In genomic region chr7:118972306-118972705, GRCm38 (mm10) we compare ENCODE assay signal across 14 mouse cellular contexts. TPM values are rescaled to one million over a fixed set of nuclear protein-coding genes. Genes with fewer than 3 reads are reported as not detected.
A peak's percentile ranks its signal among the peaks of the same experiment; 100 is the strongest.
DNase-seq lines count a peak whose midpoint lies in the region; ATAC-seq and TF ChIP-seq lines count a peak whose summit lies in the region.
"Had no signal": no experiment of that assay in that cellular context is flagged by ENCODE, and none has a peak within 500 bp of the region (broad histone marks: within the 10 kb centered on the region; RNA-seq: fewer than 3 reads in every experiment).

No protein-coding gene starts in this region.

- peak overlapping the region; percentile 56 for H3K27ac ChIP-seq in hindbrain, embryonic 10.5 days
- H3K27ac ChIP-seq in hindbrain, embryonic 16.5 days (ENCODE audit: low read depth, low read length): no peak overlapping the region
- H3K27ac ChIP-seq in hindbrain, embryonic 15.5 days (replicated peaks): no peak overlapping the region
- H3K27ac ChIP-seq in olfactory bulb, adult 2 months (ENCODE audit: insufficient read depth, low read depth, low read length): peak overlapping the region; percentile 50; the same call in 1 of the 2 replicates
- H3K27ac ChIP-seq: embryonic facial prominence, embryonic 12.5 days; liver, embryonic 12.5 days had no signal

- peaks cover 57% of the 10 kb centered on the region for H3K4me1 ChIP-seq in hindbrain, embryonic 10.5 days (replicated peaks)
- H3K4me1 ChIP-seq in hindbrain, embryonic 16.5 days (ENCODE audit: control insufficient read depth, insufficient read depth, low read depth, low read length): peaks cover 14% of the 10 kb centered on the region
- peaks cover 44% of the 10 kb centered on the region for H3K4me1 ChIP-seq in hindbrain, embryonic 15.5 days (replicated peaks)
- H3K4me1 ChIP-seq in olfactory bulb, adult 2 months (ENCODE audit: control insufficient read depth, insufficient read depth, low read length): peaks cover 42% of the 10 kb centered on the region
- H3K4me1 ChIP-seq: embryonic facial prominence, embryonic 12.5 days; liver, embryonic 12.5 days had no signal

- no peak for ATAC-seq in hindbrain, embryonic 16.5 days
- ATAC-seq in hindbrain, embryonic 15.5 days (ENCODE audit: low FRiP score, low read depth): peak; percentile 27; the same call in 1 of the 2 replicates
- ATAC-seq: inflammation-experienced regulatory T-cells, adult 6 months; liver, embryonic 12.5 days had no signal

- H3K27me3 ChIP-seq in hindbrain, embryonic 10.5 days (ENCODE audit: insufficient read depth, poor library complexity, severe bottlenecking): no peaks in the 10 kb centered on the region
- no peaks in the 10 kb centered on the region for H3K27me3 ChIP-seq in hindbrain, embryonic 16.5 days (replicated peaks; ENCODE audit: control insufficient read depth, insufficient read depth, low read length)
- no peaks in the 10 kb centered on the region for H3K27me3 ChIP-seq in hindbrain, embryonic 15.5 days
- H3K27me3 ChIP-seq: embryonic facial prominence, embryonic 12.5 days; liver, embryonic 12.5 days had no signal

- no peak overlapping the region for H3K9ac ChIP-seq in hindbrain, embryonic 16.5 days (ENCODE audit: low read depth, low read length)
- H3K9ac ChIP-seq in hindbrain, embryonic 15.5 days: no peak overlapping the region
- H3K9ac ChIP-seq: embryonic facial prominence, embryonic 12.5 days; liver, embryonic 12.5 days had no signal

- 56% methylated on average over 5 of the region's 5 CpGs for WGBS in hindbrain, embryonic 10.5 days
- WGBS in hindbrain, embryonic 16.5 days: 20% methylated on average over 5 of the region's 5 CpGs
- 22% methylated on average over 5 of the region's 5 CpGs for WGBS in hindbrain, embryonic 15.5 days
- WGBS in olfactory bulb, adult 2 months: 35% methylated on average over 5 of the region's 5 CpGs

- H3K4me3 ChIP-seq in hindbrain, embryonic 10.5 days: no peak overlapping the region
- no peak overlapping the region for H3K4me3 ChIP-seq in hindbrain, embryonic 16.5 days (ENCODE audit: low read length)
- no peak overlapping the region for H3K4me3 ChIP-seq in hindbrain, embryonic 15.5 days
- H3K4me3 ChIP-seq in olfactory bulb, adult 2 months (ENCODE audit: insufficient read depth, low read depth, low read length): no peak overlapping the region
- H3K4me3 ChIP-seq: embryonic facial prominence, embryonic 12.5 days; liver, embryonic 12.5 days had no signal

- TF ChIP-seq POLR2A in olfactory bulb, adult 2 months (IDR thresholded peaks at IDR 0.05; ENCODE audit: insufficient read depth, low read depth, low read length): no peak

- H3K4me2 ChIP-seq in hindbrain, embryonic 16.5 days (ENCODE audit: low read length): no peak overlapping the region
- no peak overlapping the region for H3K4me2 ChIP-seq in hindbrain, embryonic 15.5 days
- H3K4me2 ChIP-seq: embryonic facial prominence, embryonic 12.5 days; heart, embryonic 11.5 days; liver, embryonic 12.5 days had no signal

- peak; percentile 69 for DNase-seq in adrenal gland, adult 8-10 months
- no peak for DNase-seq in adrenal gland, adult 18-20 months (ENCODE audit: low spot score in 2 of 2)
- DNase-seq in hindbrain, embryonic 10.5 days (ENCODE audit: low spot score): peak; percentile 60
- DNase-seq in heart, postnatal 25 days (ENCODE audit: low spot score): no peak
- DNase-seq in liver: no peak
- DNase-seq: kidney, postnatal 10 days had no signal

- no peaks in the 10 kb centered on the region for H3K9me3 ChIP-seq in hindbrain, embryonic 10.5 days
- no peaks in the 10 kb centered on the region for H3K9me3 ChIP-seq in hindbrain, embryonic 16.5 days (ENCODE audit: control insufficient read depth, low read length)
- no peaks in the 10 kb centered on the region for H3K9me3 ChIP-seq in hindbrain, embryonic 15.5 days
- H3K9me3 ChIP-seq: embryonic facial prominence, embryonic 12.5 days; G1E; liver, embryonic 12.5 days had no signal

- intact Hi-C loops in heart, postnatal 25 days (cut with DNase I): no loop called here

- H3K36me3 ChIP-seq in hindbrain, embryonic 10.5 days: peaks cover 89% of the 10 kb centered on the region
- no peaks in the 10 kb centered on the region; the same call in 1 of the 2 replicates for H3K36me3 ChIP-seq in hindbrain, embryonic 16.5 days (ENCODE audit: control insufficient read depth, insufficient read depth, low read length)
- H3K36me3 ChIP-seq in hindbrain, embryonic 15.5 days: no peaks in the 10 kb centered on the region
- H3K36me3 ChIP-seq: G1E; liver, embryonic 12.5 days had no signal

- no peak for TF ChIP-seq CTCF in olfactory bulb, adult 2 months (IDR thresholded peaks at IDR 0.05; ENCODE audit: insufficient read depth, low read depth, low read length)

RNA-seq across cellular contexts. Expression of gene Gprc5b, which starts 22.7 kb away (rescaled TPM):
- total RNA-seq in adrenal gland, adult 8-10 months (2022): 100 to 1,000 TPM; 139 to 182 (median 170) TPM
- total RNA-seq in adrenal gland, adult 18-20 months (2021): 100 to 1,000 TPM; 143 to 170 TPM
- polyA plus RNA-seq in hindbrain, embryonic 10.5 days (2016; fragmentation: Nextera tagmentation; extraction: Ambion mirVana): 17.5 and 25.4 TPM in 2 replicates
- 7.3 and 8.4 TPM in 2 replicates for polyA plus RNA-seq in hindbrain, embryonic 16.5 days (2015; fragmentation: Nextera tagmentation; extraction: Ambion mirVana)
- 5.2 and 5.9 TPM in 2 replicates for polyA plus RNA-seq in hindbrain, embryonic 15.5 days (2015; fragmentation: Nextera tagmentation; extraction: Ambion mirVana)
- polyA plus RNA-seq in olfactory bulb, adult 2 months (2012; ENCODE audit: insufficient read depth, insufficient read length, low replicate concordance, missing spikeins): not detected in 2 replicates
- total RNA-seq in heart, postnatal 25 days (2021): 10 to 100 TPM; 13.9 to 15.7 TPM
- polyA plus RNA-seq: G1E had no signal

Comparison
In these comparisons a context has a peak if more than half of its experiments do, and no peak if none do; other contexts are left out.
1. DNase-seq: peak in adrenal gland, adult 8-10 months (single experiment) and hindbrain, embryonic 10.5 days (single experiment); none in adrenal gland, adult 18-20 months (0 of 2), heart, postnatal 25 days (single experiment) and liver (single experiment).
2. H3K27ac ChIP-seq: peak in hindbrain, embryonic 10.5 days (single experiment) and olfactory bulb, adult 2 months (single experiment); none in hindbrain, embryonic 16.5 days (single experiment) and hindbrain, embryonic 15.5 days (single experiment).